Mouse (Mus musculus) stomach, embryonic 14.5 days (tissue): ENCODE results near the gene Bbs12. TPM values are rescaled to one million over a fixed set of nuclear protein-coding genes. Genes with fewer than 3 reads are reported as not detected.

Experiments used
- ATAC-seq: fragments of 200-750 bp; cut with Nextera tagmentation; 2 replicates; pipeline ENCODE4 v1.8.0; 2017; ENCODE audit warnings: low read depth, moderate TSS enrichment; ENCODE audit not compliant: insufficient number of reproducible peaks, insufficient read depth, low FRiP score
- H3K27ac ChIP-seq: fragments of 300-500 bp; sonication (generic); 2 replicates; pipeline ENCODE4 v1.5.1; 2014; ENCODE audit warnings: mild to moderate bottlenecking, low read length, moderate library complexity, mixed read lengths
- H3K27me3 ChIP-seq: fragments of 300-500 bp; sonication (generic); 2 replicates; pipeline ENCODE4 v1.6.1; 2014; ENCODE audit warnings: low read length, control low read depth, mixed read lengths; ENCODE audit not compliant: control insufficient read depth, insufficient read depth
- H3K36me3 ChIP-seq: fragments of 300-500 bp; sonication (generic); 2 replicates; pipeline ENCODE4 v1.6.1; 2014; ENCODE audit warnings: mild to moderate bottlenecking, control low read depth, low read length, moderate library complexity, mixed read lengths; ENCODE audit not compliant: control insufficient read depth, insufficient read depth
- H3K4me1 ChIP-seq: fragments of 300-500 bp; sonication (generic); 2 replicates; pipeline ENCODE4 v1.6.1; 2014; ENCODE audit warnings: low read length, control low read depth, mixed read lengths; ENCODE audit not compliant: control insufficient read depth, insufficient read depth
- H3K4me2 ChIP-seq: fragments of 300-500 bp; sonication (generic); replicated peaks from 2 replicates; pipeline ENCODE4 v1.6.1; 2014; ENCODE audit warnings: low read depth, low read length, control low read depth
- H3K4me3 ChIP-seq: fragments of 300-500 bp; sonication (generic); 2 replicates; pipeline ENCODE4 v1.5.1; 2014; ENCODE audit warnings: low read depth, low read length, control low read depth
- H3K9ac ChIP-seq: fragments of 300-500 bp; sonication (generic); replicated peaks from 2 replicates; pipeline ENCODE4 v1.6.1; 2014; ENCODE audit warnings: low read depth, mild to moderate bottlenecking, control low read depth, low read length, moderate library complexity, mixed read lengths
- H3K9me3 ChIP-seq: fragments of 300-500 bp; sonication (generic); 2 replicates; pipeline ENCODE4 v1.6.1; 2016; ENCODE audit warnings: low read depth, low read length, control low read depth; ENCODE audit not compliant: control insufficient read depth
- WGBS: fragments of 180-500 bp; shearing (Covaris S2); extraction: QIAGEN DNeasy Blood & Tissue Kit; methylation state at CpG from one replicate; pipeline ENCODE4 v1.1.7; 2014; 5-methylcytosine and 5-hydroxymethylcytosine counted together
- polyA plus RNA-seq: library from polyadenylated mRNA; unstranded; fragments of >200 nt; fragmentation: Nextera tagmentation; extraction: Ambion mirVana; gene quantifications from 2 replicates; pipeline ENCODE4 v1.2.1, GENCODE M21; 2014

Bbs12 gene
- polyA plus RNA-seq, 1 experiment from 2014 or later, result 9.2 TPM

DNA sequence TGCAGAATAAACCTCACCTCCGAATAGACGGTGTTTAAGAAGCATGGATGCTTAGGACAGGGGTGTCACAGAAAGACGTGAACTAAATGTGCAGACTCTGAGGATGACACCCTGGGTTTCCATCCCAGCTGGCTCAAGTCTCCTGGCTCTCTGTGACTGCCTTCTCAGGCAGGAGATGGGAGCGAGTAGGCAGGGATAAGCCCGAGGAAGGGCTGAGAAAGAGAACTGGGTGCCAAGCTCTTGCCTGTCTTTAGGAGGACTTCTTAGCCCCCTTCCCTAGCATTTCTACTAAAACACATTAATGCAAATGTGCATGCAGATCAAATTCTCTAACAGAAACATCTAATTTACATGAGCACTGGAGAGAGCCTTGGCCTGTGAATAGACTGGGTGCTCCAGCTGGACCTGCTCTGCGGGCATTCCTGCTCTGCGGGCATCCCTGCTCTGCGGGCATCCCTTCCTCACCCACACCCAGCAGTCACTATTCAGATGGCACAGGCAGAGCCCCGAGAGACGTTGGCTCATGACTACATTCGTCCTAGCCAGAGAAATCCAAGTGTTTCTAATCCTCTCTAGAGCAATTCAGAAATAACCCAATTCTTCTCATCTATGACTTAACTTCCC is 29.9 kb upstream of the Bbs12 start:
- no peaks in the 10 kb centered on the region for H3K27me3 ChIP-seq
- ATAC-seq, result no peak
- no peaks in the 10 kb centered on the region for H3K4me1 ChIP-seq
- WGBS, result 86% methylated on average over 11 of the region's 11 CpGs
- H3K36me3 ChIP-seq, result no peaks in the 10 kb centered on the region
- no peaks in the 10 kb centered on the region for H3K9me3 ChIP-seq
- no peak overlapping the region for H3K27ac ChIP-seq
- no peak overlapping the region for H3K4me3 ChIP-seq
- no peak overlapping the region for H3K9ac ChIP-seq
- no peak overlapping the region for H3K4me2 ChIP-seq

- H3K9ac ChIP-seq, result no peak overlapping the region
- no peaks in the 10 kb centered on the region for H3K36me3 ChIP-seq
- H3K27me3 ChIP-seq, result no peaks in the 10 kb centered on the region
- H3K27ac ChIP-seq, result no peak overlapping the region
- no peaks in the 10 kb centered on the region for H3K4me1 ChIP-seq
- no peaks in the 10 kb centered on the region for H3K9me3 ChIP-seq
- H3K4me3 ChIP-seq, result no peak overlapping the region
- no peak for ATAC-seq
- WGBS, result 75% methylated on average over 4 of the region's 4 CpGs
- H3K4me2 ChIP-seq, result no peak overlapping the region
These were observed 29.1 kb upstream of the Bbs12 start for GRCm38 (mm10) chr3:37283234-37283633.

GRCm38 (mm10) chr3:37289237-37289636 is 23.1 kb upstream of the Bbs12 start:
- Histone ChIP-seq H3K4me1 (no peaks in the 10 kb centered on the region), H3K9me3 (no peaks in the 10 kb centered on the region), H3K4me2 (no peak overlapping the region), H3K27ac (no peak overlapping the region), H3K9ac (no peak overlapping the region), H3K27me3 (no peaks in the 10 kb centered on the region), H3K36me3 (no peaks in the 10 kb centered on the region), H3K4me3 (no peak overlapping the region)
- no peak for ATAC-seq
- 88% methylated on average over 2 of the region's 2 CpGs for WGBS

GRCm38 (mm10) chr3:37290881-37291541 is 21.3 kb upstream of the Bbs12 start:
- Histone ChIP-seq H3K4me3 (no peak overlapping the region), H3K9me3 (no peaks in the 10 kb centered on the region), H3K27ac (no peak overlapping the region), H3K4me2 (no peak overlapping the region), H3K4me1 (no peaks in the 10 kb centered on the region), H3K9ac (no peak overlapping the region), H3K36me3 (no peaks in the 10 kb centered on the region), H3K27me3 (no peaks in the 10 kb centered on the region)
- 57% methylated on average over 7 of the region's 7 CpGs for WGBS
- no peak for ATAC-seq

DNA sequence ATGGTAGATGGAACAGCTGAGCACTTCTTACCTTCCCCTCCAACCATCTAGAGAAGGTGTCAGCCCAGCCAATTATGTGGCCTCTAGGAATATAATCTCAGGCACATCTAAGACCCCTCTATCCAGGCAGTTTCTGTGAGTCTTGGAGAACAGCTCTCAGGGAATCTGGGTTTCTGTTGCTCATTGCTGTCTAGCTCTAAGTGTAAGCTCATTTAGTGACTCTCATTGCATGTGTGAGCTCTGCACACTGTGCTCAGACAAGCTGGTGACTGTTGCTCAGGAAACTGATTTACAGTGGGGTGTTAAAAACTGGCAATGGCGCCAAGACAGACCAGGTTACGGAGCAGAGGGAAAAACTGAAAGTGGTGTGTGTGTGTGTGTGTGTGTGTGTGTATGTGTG is 20.4 kb upstream of the Bbs12 start:
- no peak overlapping the region for H3K4me2 ChIP-seq
- WGBS, result 87% methylated on average over 2 of the region's 2 CpGs
- no peak for ATAC-seq
- no peaks in the 10 kb centered on the region for H3K4me1 ChIP-seq
- H3K9me3 ChIP-seq, result no peaks in the 10 kb centered on the region
- H3K36me3 ChIP-seq, result no peaks in the 10 kb centered on the region
- H3K4me3 ChIP-seq, result no peak overlapping the region
- H3K27ac ChIP-seq, result no peak overlapping the region
- no peak overlapping the region for H3K9ac ChIP-seq
- H3K27me3 ChIP-seq, result no peaks in the 10 kb centered on the region

DNA sequence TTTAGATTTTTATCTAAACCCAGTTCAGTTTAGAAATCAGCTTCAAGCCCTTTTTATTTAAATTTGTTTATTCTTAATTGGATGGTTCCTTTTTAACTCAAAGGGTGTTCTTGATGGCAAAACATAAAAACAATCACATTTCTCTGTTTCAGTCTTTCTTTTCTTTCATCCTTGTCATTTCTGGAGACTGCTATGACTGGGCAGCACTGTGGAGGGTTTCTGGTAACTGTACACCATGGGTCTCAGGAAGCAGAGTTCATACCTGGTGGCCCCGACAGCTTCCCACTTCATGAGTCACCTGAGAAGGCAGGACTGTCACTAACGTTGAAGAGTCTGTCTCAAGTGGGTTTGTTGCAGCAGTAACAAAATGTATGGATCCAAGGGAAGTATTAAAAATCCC is 19.7 kb upstream of the Bbs12 start:
- Histone ChIP-seq H3K9ac (no peak overlapping the region), H3K27me3 (no peaks in the 10 kb centered on the region), H3K4me3 (no peak overlapping the region), H3K9me3 (no peaks in the 10 kb centered on the region), H3K36me3 (no peaks in the 10 kb centered on the region), H3K4me1 (no peaks in the 10 kb centered on the region), H3K27ac (no peak overlapping the region), H3K4me2 (no peak overlapping the region)
- ATAC-seq, result no peak
- 60% methylated on average over 2 of the region's 2 CpGs for WGBS

DNA sequence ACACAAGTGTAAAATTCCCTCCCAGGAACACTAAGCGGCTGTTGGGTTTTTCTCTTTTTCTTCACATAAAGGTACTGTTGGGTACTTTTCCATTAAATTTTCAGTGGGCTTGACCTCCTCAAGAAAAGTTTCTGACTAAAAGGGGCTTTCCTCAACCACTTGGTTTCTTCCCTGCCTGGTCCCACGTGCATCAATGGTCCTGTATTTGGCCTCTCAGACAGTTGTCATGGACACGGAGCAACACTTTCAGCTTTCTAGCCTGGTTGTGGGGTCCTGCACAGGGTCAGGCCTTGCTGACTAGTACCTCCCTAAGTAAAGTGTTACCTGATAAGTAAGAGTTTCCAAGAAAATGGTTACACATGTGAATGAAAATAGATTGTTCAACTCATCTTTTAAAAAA is 12.9 kb upstream of the Bbs12 start:
- no peaks in the 10 kb centered on the region for H3K9me3 ChIP-seq
- H3K4me1 ChIP-seq, result no peaks in the 10 kb centered on the region
- H3K27ac ChIP-seq, result no peak overlapping the region
- no peak for ATAC-seq
- 76% methylated on average over 3 of the region's 3 CpGs for WGBS
- no peak overlapping the region for H3K4me3 ChIP-seq
- H3K27me3 ChIP-seq, result no peaks in the 10 kb centered on the region
- H3K4me2 ChIP-seq, result no peak overlapping the region
- H3K36me3 ChIP-seq, result no peaks in the 10 kb centered on the region
- no peak overlapping the region for H3K9ac ChIP-seq

DNA sequence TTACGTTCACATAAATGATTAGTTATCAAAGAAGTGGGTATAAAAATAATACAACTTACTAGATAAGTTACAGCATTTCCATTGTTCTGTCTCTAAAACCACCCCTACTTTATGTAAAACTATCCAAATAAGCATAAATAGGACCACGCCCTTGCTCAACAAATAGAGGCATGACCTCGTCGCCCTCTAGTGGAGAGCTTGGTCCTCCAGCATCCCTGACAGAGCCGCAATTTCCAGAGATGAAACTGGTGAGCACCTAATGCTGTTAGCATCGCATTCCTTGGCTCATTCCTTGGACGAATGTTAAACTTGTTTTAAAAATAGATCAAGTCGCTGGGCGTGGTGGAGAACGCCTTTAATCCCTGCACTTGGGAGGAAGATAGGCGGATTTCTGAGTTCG is 9.7 kb upstream of the Bbs12 start:
- WGBS, result 38% methylated on average over 12 of the region's 12 CpGs

More for the DNA sequence above, 9.7 kb upstream of the Bbs12 start:
- Histone ChIP-seq H3K9me3 (no peaks in the 10 kb centered on the region), H3K27ac (no peak overlapping the region), H3K4me1 (no peaks in the 10 kb centered on the region), H3K9ac (no peak overlapping the region), H3K4me3 (no peak overlapping the region), H3K4me2 (no peak overlapping the region), H3K27me3 (no peaks in the 10 kb centered on the region), H3K36me3 (no peaks in the 10 kb centered on the region)
- no peak for ATAC-seq
